Mouse (Mus musculus) liver, embryonic 14.5 days (tissue): ENCODE data around the gene Arhgef16.

Source experiments
- CTCF ChIP-seq: IDR thresholded peaks from 2 replicates; pipeline ENCODE4 v1.5.1; 2016; ENCODE audit warnings: antibody characterized with exemption, low read depth, control low read depth
- EP300 ChIP-seq: IDR thresholded peaks from 2 replicates; pipeline ENCODE4 v1.6.1; 2016; ENCODE audit warnings: antibody characterized with exemption, low read depth

- TF ChIP-seq CTCF (no peak), EP300 (no peak)
Observed at GRCm38 (mm10) chr4:154231380-154231779, 70.1 kb downstream of the Arhgef16 start.
